Mouse (Mus musculus) midbrain, postnatal 0 days (tissue): ENCODE results near the gene Flrt2. TPM values are rescaled to one million over a fixed set of nuclear protein-coding genes. Genes with fewer than 3 reads are reported as not detected.

ENCODE experiments used
- ATAC-seq: fragments of 200-750 bp; cut with Nextera tagmentation; 2 replicates; pipeline ENCODE4 v1.8.0; 2017; ENCODE audit warnings: moderate number of reproducible peaks, mild to moderate bottlenecking, moderate TSS enrichment, moderate library complexity; ENCODE audit not compliant: low FRiP score
- DNase-seq: peaks from one replicate; pipeline ENCODE4 v3.0.0-alpha.2; 2015; ENCODE audit warnings: low spot score
- H3K27ac ChIP-seq: fragments of 300-500 bp; sonication (generic); 2 replicates; pipeline ENCODE4 v1.5.1; 2014; ENCODE audit warnings: low read depth, mild to moderate bottlenecking, low read length, mixed read lengths
- H3K27me3 ChIP-seq: fragments of 300-500 bp; sonication (generic); 2 replicates; pipeline ENCODE4 v1.6.1; 2014; ENCODE audit warnings: low read length, control low read depth, mixed read lengths; ENCODE audit not compliant: insufficient read depth
- H3K36me3 ChIP-seq: fragments of 300-500 bp; sonication (generic); 2 replicates; pipeline ENCODE4 v1.6.1; 2014; ENCODE audit warnings: low read length, control low read depth, mixed read lengths; ENCODE audit not compliant: insufficient read depth
- H3K4me1 ChIP-seq: fragments of 300-500 bp; sonication (generic); 2 replicates; pipeline ENCODE4 v1.6.1; 2014; ENCODE audit warnings: mild to moderate bottlenecking, control low read depth, antibody characterized with exemption, low read length, mixed read lengths; ENCODE audit not compliant: insufficient read depth
- H3K4me2 ChIP-seq: fragments of 300-500 bp; sonication (generic); 2 replicates; pipeline ENCODE4 v1.6.1; 2014; ENCODE audit warnings: low read depth, mild to moderate bottlenecking, low read length, mixed read lengths; ENCODE audit not compliant: poor library complexity, severe bottlenecking
- H3K4me3 ChIP-seq: fragments of 300-500 bp; sonication (generic); 2 replicates; pipeline ENCODE4 v1.5.1; 2014; ENCODE audit warnings: low read depth, mild to moderate bottlenecking, low read length, moderate library complexity
- H3K9ac ChIP-seq: fragments of 300-500 bp; sonication (generic); replicated peaks from 2 replicates; pipeline ENCODE4 v1.6.1; 2014; ENCODE audit warnings: mild to moderate bottlenecking, low read length, moderate library complexity, mixed read lengths; ENCODE audit not compliant: poor library complexity, severe bottlenecking
- H3K9me3 ChIP-seq: fragments of 300-500 bp; sonication (generic); 2 replicates; pipeline ENCODE4 v1.6.1; 2016; ENCODE audit warnings: low read length, control low read depth
- CTCF ChIP-seq: IDR thresholded peaks from 2 replicates; pipeline ENCODE4 v1.5.1; 2016; ENCODE audit warnings: antibody characterized with exemption, mild to moderate bottlenecking
- WGBS: fragments of 180-500 bp; shearing (Covaris S2); extraction: QIAGEN DNeasy Blood & Tissue Kit; methylation state at CpG from one replicate; pipeline ENCODE4 v1.1.7; 2014; 5-methylcytosine and 5-hydroxymethylcytosine counted together
- polyA plus RNA-seq: library from polyadenylated mRNA; unstranded; fragments of >200 nt; fragmentation: Nextera tagmentation; extraction: Ambion mirVana; gene quantifications from 2 replicates; pipeline ENCODE4 v1.2.1, GENCODE M21; 2015
- total RNA-seq: library from RNA; depleted of rRNA; stranded (reverse); fragments of >200 nt; gene quantifications from 2 replicates; pipeline ENCODE4 v1.2.3, GENCODE M21; 2014

Flrt2 gene
- total and polyA plus RNA-seq, 2 experiments from 2014 or later, result 12.3 to 44.6 TPM

- Histone ChIP-seq H3K36me3 (no peaks in the 10 kb centered on the region), H3K4me2 (no peak overlapping the region), H3K27ac (no peak overlapping the region), H3K9ac (no peak overlapping the region), H3K4me1 (no peaks in the 10 kb centered on the region), H3K9me3 (no peaks in the 10 kb centered on the region), H3K27me3 (no peaks in the 10 kb centered on the region), H3K4me3 (no peak overlapping the region)
- DNase-seq (no peak), ATAC-seq (no peak)
- TF ChIP-seq CTCF, result no peak
- WGBS, result 91% methylated on average over 2 of the region's 2 CpGs
These were observed 57.2 kb downstream of the Flrt2 start for GRCm38 (mm10) chr12:95749248-95749647.

- Histone ChIP-seq H3K9ac (no peak overlapping the region), H3K4me1 (no peaks in the 10 kb centered on the region), H3K4me2 (no peak overlapping the region), H3K27me3 (no peaks in the 10 kb centered on the region), H3K4me3 (no peak overlapping the region), H3K9me3 (no peaks in the 10 kb centered on the region), H3K36me3 (no peaks in the 10 kb centered on the region), H3K27ac (no peak overlapping the region)
- ATAC-seq (no peak), DNase-seq (no peak)
- WGBS, result 91% methylated on average over 5 of the region's 5 CpGs
- no peak for TF ChIP-seq CTCF
These were observed 67.3 kb downstream of the Flrt2 start for GRCm38 (mm10) chr12:95759212-95759746.

- H3K9me3 ChIP-seq, result no peaks in the 10 kb centered on the region
- 89% methylated on average over 4 of the region's 4 CpGs for WGBS
- no peak overlapping the region for H3K27ac ChIP-seq
- DNase-seq, result no peak
- no peak overlapping the region for H3K4me2 ChIP-seq
- H3K4me1 ChIP-seq, result no peaks in the 10 kb centered on the region
- H3K36me3 ChIP-seq, result no peaks in the 10 kb centered on the region
- no peak overlapping the region for H3K9ac ChIP-seq
- no peak overlapping the region for H3K4me3 ChIP-seq
- TF ChIP-seq CTCF, result no peak
- H3K27me3 ChIP-seq, result no peaks in the 10 kb centered on the region
- ATAC-seq, result no peak
These were observed 73.2 kb downstream of the Flrt2 start for GRCm38 (mm10) chr12:95765255-95765654.

DNA sequence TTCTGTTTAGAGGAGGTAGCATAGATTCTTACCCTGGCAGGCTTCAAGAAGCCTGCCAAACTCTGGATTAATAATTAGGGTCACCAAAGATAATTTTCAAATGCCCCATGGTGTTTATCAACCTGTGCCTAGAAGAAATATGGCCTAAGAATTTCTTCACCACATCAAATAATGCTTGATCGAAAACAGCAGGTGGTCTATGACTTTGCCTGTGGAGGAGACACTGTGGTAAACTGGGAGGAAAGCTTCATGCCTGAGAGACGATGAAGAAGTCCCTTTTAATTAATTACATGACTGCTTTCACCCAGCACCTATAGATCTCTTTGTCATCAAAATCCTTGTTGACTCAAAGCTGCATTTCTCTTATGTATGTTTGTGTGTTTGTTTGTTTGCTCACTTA, 77.0 kb downstream of the Flrt2 start:
- Histone ChIP-seq H3K27ac (no peak overlapping the region), H3K4me1 (no peaks in the 10 kb centered on the region), H3K9me3 (no peaks in the 10 kb centered on the region), H3K9ac (no peak overlapping the region), H3K27me3 (no peaks in the 10 kb centered on the region), H3K4me2 (no peak overlapping the region), H3K36me3 (no peaks in the 10 kb centered on the region), H3K4me3 (no peak overlapping the region)
- ATAC-seq (no peak), DNase-seq (no peak)
- WGBS, result 85% methylated on average over 2 of the region's 2 CpGs
- no peak for TF ChIP-seq CTCF

- DNase-seq, result no peak
- ATAC-seq, result no peak
- WGBS, result 87% methylated on average over 3 of the region's 3 CpGs
- no peaks in the 10 kb centered on the region for H3K27me3 ChIP-seq
- no peaks in the 10 kb centered on the region for H3K4me1 ChIP-seq
- H3K9me3 ChIP-seq, result no peaks in the 10 kb centered on the region
- no peak overlapping the region for H3K9ac ChIP-seq
- H3K27ac ChIP-seq, result no peak overlapping the region
- no peak for TF ChIP-seq CTCF
- H3K4me3 ChIP-seq, result no peak overlapping the region
- H3K4me2 ChIP-seq, result no peak overlapping the region
- no peaks in the 10 kb centered on the region for H3K36me3 ChIP-seq
These were observed 78.2 kb downstream of the Flrt2 start for GRCm38 (mm10) chr12:95770251-95770650.

DNA sequence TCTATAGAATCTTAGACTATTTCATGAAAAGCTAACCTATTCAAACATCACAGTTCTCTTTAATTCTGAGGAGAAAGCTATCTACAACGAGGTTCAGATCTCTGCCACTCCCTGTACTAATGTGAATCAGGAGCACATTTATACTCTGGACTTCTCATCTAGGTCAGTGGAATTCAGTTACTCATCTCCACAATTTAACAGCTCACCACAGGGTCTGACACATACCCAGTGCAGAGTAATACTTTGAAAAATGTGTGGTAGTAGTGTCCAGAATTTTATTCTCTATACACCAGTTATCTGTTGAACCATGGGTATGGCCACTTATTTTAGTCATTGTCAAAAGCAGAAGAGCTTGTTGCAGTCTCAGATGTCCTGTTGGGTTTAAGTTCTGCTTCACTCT, 98.1 kb downstream of the Flrt2 start:
- DNase-seq (no peak), ATAC-seq (no peak)
- WGBS, result 67% methylated on average over 1 of the region's 1 CpGs
- no peaks in the 10 kb centered on the region for H3K4me1 ChIP-seq
- no peak overlapping the region for H3K9ac ChIP-seq
- H3K9me3 ChIP-seq, result no peaks in the 10 kb centered on the region
- no peak for TF ChIP-seq CTCF
- no peak overlapping the region for H3K4me2 ChIP-seq
- no peak overlapping the region for H3K4me3 ChIP-seq
- no peaks in the 10 kb centered on the region for H3K36me3 ChIP-seq
- H3K27ac ChIP-seq, result no peak overlapping the region
- no peaks in the 10 kb centered on the region for H3K27me3 ChIP-seq
